Mouse (Mus musculus) monocyte, adult 5-6 weeks (primary cell): ENCODE results near the gene Lrp1. TPM values are rescaled to one million over a fixed set of nuclear protein-coding genes. Genes with fewer than 3 reads are reported as not detected.

Experiments
- ATAC-seq: fragments of 153-309, 156-312 bp; replicated peaks from 2 replicates; pipeline ENCODE4 v1.8.0; 2017; ENCODE audit warnings: mild to moderate bottlenecking; ENCODE audit not compliant: low TSS enrichment, insufficient number of reproducible peaks, severe bottlenecking, poor library complexity, low FRiP score
- total RNA-seq: library from RNA; stranded (forward); fragments of 200-1000, 200-491, 200-594 nt; gene quantifications from 3 replicates; pipeline ENCODE4 v1.2.3, GENCODE M21; 2017

Lrp1 gene
- total RNA-seq, 1 experiment from 2014 or later: 171 TPM

- ATAC-seq: no peak
Observed at GRCm38 (mm10) chr10:127515271-127515982, 105.5 kb downstream of the Lrp1 start.

GRCm38 (mm10) chr10:127514764-127515163 is 106.2 kb downstream of the Lrp1 start, which contains the start of gene Ndufa4l2:
Gene Ndufa4l2 (plus strand): TSS chr10:127514967.
- no peak for ATAC-seq

GRCm38 (mm10) chr10:127514111-127514698 is 106.7 kb downstream of the Lrp1 start:
- no peak for ATAC-seq

GRCm38 (mm10) chr10:127513501-127514091 is 107.4 kb downstream of the Lrp1 start:
- ATAC-seq: no peak

GRCm38 (mm10) chr10:127512813-127513212 is 108.1 kb downstream of the Lrp1 start:
- peak; percentile 68 for ATAC-seq

GRCm38 (mm10) chr10:127512307-127512666 is 108.7 kb downstream of the Lrp1 start:
- ATAC-seq: no peak

- ATAC-seq: no peak
Observed at GRCm38 (mm10) chr10:127511634-127512306, 109.2 kb downstream of the Lrp1 start.

GRCm38 (mm10) chr10:127510895-127511617 is 109.9 kb downstream of the Lrp1 start:
- ATAC-seq: no peak

GRCm38 (mm10) chr10:127509837-127510701 is 110.9 kb downstream of the Lrp1 start:
- ATAC-seq: no peak

- peak; percentile 47; the same call in 1 of the 2 replicates for ATAC-seq
Observed at GRCm38 (mm10) chr10:127509051-127509836, 111.7 kb downstream of the Lrp1 start.

GRCm38 (mm10) chr10:127508239-127508638 is 112.7 kb downstream of the Lrp1 start:
- ATAC-seq: peak; percentile 8; the same call in 1 of the 2 replicates

- ATAC-seq: no peak
Observed at GRCm38 (mm10) chr10:127500894-127501893, 119.8 kb downstream of the Lrp1 start, which contains the start of gene Stac3. Gene Stac3 (plus strand): TSS chr10:127501686.

- no peak for ATAC-seq
Observed at GRCm38 (mm10) chr10:127500042-127500441, 120.9 kb downstream of the Lrp1 start.

- ATAC-seq: no peak
Observed at GRCm38 (mm10) chr10:127499516-127499915, 121.4 kb downstream of the Lrp1 start.

GRCm38 (mm10) chr10:127496156-127496555 is 124.8 kb downstream of the Lrp1 start:
- no peak for ATAC-seq

- ATAC-seq: no peak
Observed at GRCm38 (mm10) chr10:127492118-127492517, 128.8 kb downstream of the Lrp1 start.
